Mouse (Mus musculus): ENCODE measurements around the gene Hist2h2ab. TPM values are rescaled to one million over a fixed set of nuclear protein-coding genes. Genes with fewer than 3 reads are reported as not detected.
"Not testable (repeated sequence)": the region's sequence is repeated elsewhere in the genome, so short reads cannot be mapped to it uniquely, and the experiment has no call there.

Hist2h2ab gene
- total RNA-seq, 2 experiments from 2014 or later = 3.0 to 3.4 TPM

- intact Hi-C loops (cut with DNase I) = no loop called here
- no peak for DNase-seq (ENCODE audit: low spot score)
These were observed 31.2 kb downstream of the Hist2h2ab start for GRCm38 (mm10) chr3:96250890-96251289.

DNA sequence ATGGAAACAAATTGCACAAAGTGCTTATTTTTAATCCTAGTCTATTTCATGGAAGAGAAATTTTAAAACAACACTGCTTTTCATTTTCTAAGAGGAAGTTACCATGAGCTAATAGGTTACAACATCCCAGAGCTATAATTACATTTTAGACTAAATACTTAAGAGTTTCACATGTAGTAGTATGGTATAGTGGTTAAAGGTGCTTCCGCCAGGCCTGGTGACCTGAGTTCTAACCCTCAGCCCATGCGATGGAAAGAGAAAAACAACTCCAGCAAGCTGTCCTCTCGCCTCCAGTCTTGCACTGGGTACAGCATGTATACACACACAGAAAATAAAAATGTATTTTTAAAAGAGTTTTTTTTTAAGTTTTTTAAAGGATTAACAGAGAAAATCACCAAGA lies 32.1 kb downstream of the Hist2h2ab start:
- intact Hi-C loops (cut with DNase I) = no loop called here
- no peak for DNase-seq (ENCODE audit: low spot score)

DNA sequence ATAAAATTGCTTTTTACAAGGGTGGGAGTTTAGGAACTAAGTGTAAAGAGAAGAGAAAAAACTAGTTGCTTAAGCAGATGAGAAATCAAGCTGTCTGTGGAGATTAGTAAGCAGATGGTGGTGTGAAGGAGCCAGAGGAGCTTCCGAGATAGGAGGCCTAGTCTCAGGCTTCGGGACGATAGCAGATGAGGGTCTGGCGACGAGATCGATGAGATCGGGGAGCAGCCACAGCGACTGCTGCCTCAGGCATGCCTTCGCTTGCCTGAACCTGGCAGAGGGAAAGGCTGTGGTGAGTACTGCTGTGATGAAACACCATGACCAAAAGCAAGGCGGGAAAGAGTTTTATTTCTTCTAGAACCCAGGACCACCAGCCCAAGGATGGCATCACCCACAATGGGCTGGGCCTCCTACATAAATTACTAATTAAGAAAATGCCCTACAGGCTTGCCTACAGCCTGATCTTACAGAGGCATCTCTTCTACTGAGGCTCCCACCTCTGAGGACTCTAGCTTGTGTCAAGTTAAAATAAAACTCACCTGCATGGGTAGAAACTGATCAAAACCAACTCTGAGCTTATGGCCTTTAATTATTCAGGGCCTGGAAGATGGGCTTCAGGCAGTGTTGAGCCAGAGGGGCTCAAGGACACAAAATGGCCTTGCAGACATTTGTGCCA lies 35.2 kb downstream of the Hist2h2ab start:
- intact Hi-C loops (cut with DNase I) = no loop called here
- no peak for DNase-seq (ENCODE audit: low spot score)

DNA sequence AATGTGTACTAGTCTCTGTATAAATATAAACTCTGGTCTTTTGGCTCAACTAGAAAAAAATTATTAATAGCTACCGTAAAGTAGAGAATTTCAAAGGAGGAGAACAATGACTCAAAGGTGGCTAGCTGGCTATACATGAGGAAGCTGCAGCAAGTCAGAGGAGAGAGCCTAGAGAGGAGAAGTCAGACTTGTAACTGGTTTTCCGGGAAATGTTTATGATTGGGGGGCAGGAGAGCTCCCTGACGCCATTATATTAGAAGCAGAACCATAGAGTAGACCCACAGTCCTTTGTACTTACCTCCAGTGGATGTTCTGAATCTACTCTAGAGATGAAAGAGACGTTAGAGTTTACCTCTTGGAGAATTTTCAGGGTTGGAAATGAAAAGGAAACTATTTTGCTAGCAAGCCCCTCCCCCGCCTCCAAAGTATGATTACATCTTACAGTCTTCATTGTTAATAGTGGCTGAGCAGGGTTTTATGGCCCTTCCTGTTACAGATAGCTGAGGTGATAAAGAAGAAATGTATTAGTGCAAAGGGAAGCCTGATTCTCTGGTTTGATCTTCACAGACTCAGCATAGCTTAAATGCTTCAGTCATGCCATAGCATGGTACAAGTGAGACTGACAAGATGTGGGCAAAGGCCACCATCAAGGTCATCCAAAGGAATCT lies 36.4 kb downstream of the Hist2h2ab start:
- intact Hi-C loops (cut with DNase I) = no loop called here
- no peak for DNase-seq (ENCODE audit: low spot score)

GRCm38 (mm10) chr3:96257190-96257589 lies 37.5 kb downstream of the Hist2h2ab start:
- intact Hi-C loops (cut with DNase I) = no loop called here
- DNase-seq (ENCODE audit: low spot score) = no peak

- intact Hi-C loops (cut with DNase I) = no loop called here
- DNase-seq (ENCODE audit: low spot score) = no peak
These were observed 40.6 kb downstream of the Hist2h2ab start for GRCm38 (mm10) chr3:96260220-96260619.

GRCm38 (mm10) chr3:96261623-96262022 lies 42.0 kb downstream of the Hist2h2ab start:
- intact Hi-C loops (cut with DNase I) = loop anchor here (1.0 to 2.0 kb wide), 2 partner anchors 13 to 21 kb away; partner anchors contain the start of gene Hist2h2aa2
- DNase-seq (ENCODE audit: low spot score) = no peak

DNA sequence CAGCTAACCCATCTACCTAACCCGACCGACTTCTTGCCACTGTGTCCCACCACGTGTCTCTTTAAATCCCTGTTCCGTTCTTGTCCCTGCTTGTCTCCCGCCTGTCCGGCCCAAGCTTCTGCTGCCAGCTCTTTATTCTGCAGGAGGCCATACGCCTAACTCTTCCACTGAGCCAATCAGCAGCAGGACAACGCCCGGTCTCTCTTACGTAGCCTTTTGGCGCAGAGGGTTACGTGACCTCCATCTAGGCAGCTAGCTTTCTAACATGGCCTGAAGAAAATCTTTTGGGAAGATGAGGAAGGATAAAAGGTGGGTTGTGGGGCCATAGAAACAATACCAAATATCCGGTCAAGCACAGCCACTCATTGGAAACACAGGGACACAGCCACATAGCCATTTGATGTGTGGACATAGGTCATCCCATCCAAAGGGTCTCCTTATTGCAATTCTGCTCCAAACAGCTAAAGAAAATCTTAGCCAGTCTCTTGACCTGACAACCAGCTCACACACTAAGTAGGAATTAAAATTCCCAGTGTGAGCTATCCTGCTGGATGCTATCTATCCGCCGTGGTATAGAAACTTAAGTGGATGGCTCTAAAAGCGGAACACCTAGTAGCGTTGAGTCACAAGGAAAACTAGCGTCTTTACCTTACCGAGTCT lies 42.7 kb downstream of the Hist2h2ab start:
- intact Hi-C loops (cut with DNase I) = loop anchor here (1.0 to 2.0 kb wide), 2 partner anchors 14 to 22 kb away; partner anchors contain the start of gene Hist2h2aa2
- peak; percentile 87 for DNase-seq (ENCODE audit: low spot score)

- intact Hi-C loops (cut with DNase I) = loop anchor here (1.0 to 2.0 kb wide), 2 partner anchors 15 to 22 kb away; partner anchors contain the start of gene Hist2h2aa2
- peak; percentile 94 for DNase-seq (ENCODE audit: low spot score)
These were observed 43.4 kb downstream of the Hist2h2ab start, which contains the start of gene Hist2h4 for GRCm38 (mm10) chr3:96262979-96263550. Gene Hist2h4 (minus strand): TSS chr3:96263311.

DNA sequence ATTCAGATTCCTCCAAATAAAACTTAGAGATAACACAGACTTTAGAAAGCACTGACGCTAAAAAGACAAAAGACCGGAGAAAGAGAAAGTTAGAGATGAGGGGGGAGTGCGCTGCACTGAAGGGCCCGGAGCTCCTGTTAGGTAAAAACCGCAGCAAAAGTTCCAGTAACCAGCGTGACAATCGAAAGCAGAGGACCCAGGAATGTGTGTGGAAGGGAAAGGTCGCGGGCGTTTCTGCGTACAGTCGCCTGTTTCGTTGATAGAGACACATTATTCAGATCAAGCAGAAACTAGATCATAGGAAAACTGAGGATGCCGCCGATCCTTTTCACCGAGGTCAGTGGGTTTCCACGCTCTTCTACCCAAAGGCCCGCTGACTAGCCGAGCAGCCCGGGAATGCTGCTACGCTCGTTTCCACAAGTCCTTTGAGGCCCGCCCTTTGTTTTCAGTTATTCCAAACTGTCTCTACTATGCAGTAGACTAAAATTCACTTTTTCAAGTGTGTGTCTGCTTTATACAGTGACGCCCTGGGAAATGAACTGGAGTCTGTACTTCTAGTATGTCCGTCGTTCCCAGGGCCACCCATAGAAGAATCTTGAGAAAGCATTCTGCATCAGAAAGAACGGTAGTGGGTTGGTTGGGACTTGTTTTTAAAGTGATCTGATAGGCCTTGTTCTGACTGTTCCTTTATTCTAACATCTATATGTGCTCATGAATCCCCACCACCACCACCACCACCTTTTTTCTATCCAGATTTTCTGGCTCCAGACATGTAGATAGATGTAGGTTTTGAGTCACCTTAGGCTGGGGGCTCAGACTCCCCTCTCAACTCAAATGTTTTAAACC lies 44.1 kb downstream of the Hist2h2ab start:
- DNase-seq (ENCODE audit: low spot score) = peak; percentile 17
- intact Hi-C loops (cut with DNase I) = loop anchor here (2.0 kb wide), 1 partner anchor 23 kb away; the partner anchor contains the start of gene Hist2h2aa2

- intact Hi-C loops (cut with DNase I) = no loop called here
- no peak for DNase-seq (ENCODE audit: low spot score)
These were observed 44.8 kb downstream of the Hist2h2ab start for GRCm38 (mm10) chr3:96264404-96264949.

DNA sequence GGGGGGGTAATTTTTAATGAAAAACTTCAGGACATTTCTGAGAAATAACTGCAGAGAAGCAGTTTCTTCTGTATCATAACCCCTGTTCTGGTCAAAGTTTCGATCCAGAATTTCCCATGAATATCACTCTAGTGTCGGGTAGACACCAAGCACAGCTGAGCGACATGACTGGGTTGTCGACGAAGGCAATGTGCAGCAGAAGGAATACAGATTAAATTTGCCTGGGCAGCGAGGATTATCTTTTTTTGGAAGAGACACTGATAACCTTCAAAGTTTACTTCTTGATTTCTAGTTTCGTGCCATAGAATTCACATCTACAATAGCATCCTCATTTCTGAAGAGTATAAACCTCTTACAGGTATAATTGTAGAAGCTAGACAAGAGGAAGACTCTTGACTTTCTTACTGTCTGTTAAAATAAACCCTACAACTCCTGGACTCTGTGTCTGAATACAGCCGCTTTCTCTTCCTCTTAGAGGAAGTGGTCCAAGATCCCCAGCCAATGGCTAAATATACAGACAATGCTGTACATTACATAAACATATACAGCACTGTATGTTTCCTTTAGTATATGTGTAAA lies 46.6 kb downstream of the Hist2h2ab start:
- DNase-seq (ENCODE audit: low spot score) = no peak
- intact Hi-C loops (cut with DNase I) = no loop called here

GRCm38 (mm10) chr3:96267541-96267940 lies 47.9 kb downstream of the Hist2h2ab start:
- DNase-seq (ENCODE audit: low spot score) = no peak
- intact Hi-C loops (cut with DNase I) = no loop called here

- intact Hi-C loops (cut with DNase I) = loop anchor here (2.0 kb wide), 1 partner anchor 47 kb away; the partner anchor contains the start of genes Hist2h2ac and Hist2h2be
- peak; percentile 71 for DNase-seq (ENCODE audit: low spot score)
These were observed 48.5 kb downstream of the Hist2h2ab start, which contains the start of gene Hist2h3b for GRCm38 (mm10) chr3:96268051-96268775. Gene Hist2h3b (plus strand): TSS chr3:96268654.

GRCm38 (mm10) chr3:96268776-96269378 lies 49.2 kb downstream of the Hist2h2ab start:
- not testable (repeated sequence) for DNase-seq (ENCODE audit: low spot score)
- intact Hi-C loops (cut with DNase I) = loop anchor here (2.0 kb wide), 1 partner anchor 48 kb away; the partner anchor contains the start of genes Hist2h2ac and Hist2h2be
